Mouse (Mus musculus) erythroblast, embryonic 14.5 days (primary cell): ENCODE measurements around the gene Atf2.

Experiments used
- GATA1 ChIP-seq: IDR thresholded peaks from 2 replicates; pipeline ENCODE4 v1.6.1; 2012; ENCODE audit warnings: low read length, inconsistent platforms, mixed read lengths
- TAL1 ChIP-seq: IDR thresholded peaks from 3 replicates; pipeline ENCODE4 v1.6.1; 2012; ENCODE audit warnings: low read length, inconsistent platforms, mixed read lengths

DNA sequence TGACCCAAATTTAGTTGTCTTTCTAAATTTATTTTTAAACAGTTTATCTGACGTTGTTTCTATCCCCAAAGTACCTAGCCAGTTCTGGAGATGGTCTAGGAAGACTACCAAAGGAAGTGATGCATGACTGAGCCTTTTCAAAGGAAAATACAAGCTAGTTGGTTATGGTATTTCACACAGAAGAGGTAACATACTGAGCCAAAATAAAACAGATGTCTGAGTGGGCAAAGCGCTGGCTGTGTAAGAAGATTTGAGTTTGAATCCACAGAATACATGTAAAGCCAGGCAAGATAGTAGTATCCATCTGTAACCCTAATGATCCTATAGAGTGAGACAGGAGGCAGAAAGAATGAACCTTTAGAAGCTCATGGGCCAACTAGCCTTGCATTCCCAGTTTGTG is 14.5 kb downstream of the Atf2 start:
- TF ChIP-seq TAL1: no peak
- no peak for TF ChIP-seq GATA1
